ENCODE assay signal across 29 mouse cellular contexts in genomic region chr9:117088309-117088708, GRCm38 (mm10).
DNase-seq lines count a peak whose midpoint lies in the region; ATAC-seq and TF ChIP-seq lines count a peak whose summit lies in the region.
"Had no signal": no experiment of that assay in that cellular context is flagged by ENCODE, and none has a peak within 500 bp of the region (broad histone marks: within the 10 kb centered on the region; RNA-seq: fewer than 3 reads in every experiment).

No protein-coding gene starts in this region.

- no peak overlapping the region for H3K4me3 ChIP-seq in embryonic facial prominence, embryonic 12.5 days
- no peak overlapping the region for H3K4me3 ChIP-seq in embryonic facial prominence, embryonic 10.5 days
- no peak overlapping the region for H3K4me3 ChIP-seq in kidney, embryonic 15.5 days (replicated peaks)
- no peak overlapping the region for H3K4me3 ChIP-seq in thymus, adult 2 months (ENCODE audit: control insufficient read depth, insufficient read depth, low read length)
- H3K4me3 ChIP-seq: heart, adult 2 months; heart, embryonic 12.5 days; layer of hippocampus, adult 2 months; limb, embryonic 15.5 days; liver, embryonic 13.5 days; megakaryocyte, embryonic 14.5 days; midbrain, embryonic 12.5 days; stomach, embryonic 15.5 days had no signal

- no peak for ATAC-seq in embryonic facial prominence, embryonic 12.5 days (ENCODE audit: insufficient number of reproducible peaks, insufficient read depth, low FRiP score, low TSS enrichment)
- no peak for ATAC-seq in kidney, embryonic 15.5 days (replicated peaks; ENCODE audit: low FRiP score)
- ATAC-seq: forebrain, embryonic 14.5 days; inflammation-experienced regulatory T-cells, adult 6 months; lung, postnatal 0 days had no signal

- no peak for TF ChIP-seq CTCF in thymus, adult 2 months (IDR thresholded peaks at IDR 0.05; ENCODE audit: borderline replicate concordance, control insufficient read depth, extremely low read depth, insufficient read depth, low read length, poor library complexity)

- H3K9me3 ChIP-seq in embryonic facial prominence, embryonic 12.5 days, result no peaks in the 10 kb centered on the region; the same call in 1 of the 2 replicates
- no peaks in the 10 kb centered on the region for H3K9me3 ChIP-seq in embryonic facial prominence, embryonic 10.5 days
- H3K9me3 ChIP-seq in kidney, embryonic 15.5 days (replicated peaks), result no peaks in the 10 kb centered on the region
- H3K9me3 ChIP-seq: heart, embryonic 12.5 days; limb, embryonic 15.5 days; liver, embryonic 13.5 days; midbrain, embryonic 12.5 days; stomach, embryonic 15.5 days had no signal

- no peak overlapping the region for H3K9ac ChIP-seq in embryonic facial prominence, embryonic 12.5 days
- no peak overlapping the region for H3K9ac ChIP-seq in kidney, embryonic 15.5 days
- H3K9ac ChIP-seq: heart, embryonic 12.5 days; limb, embryonic 15.5 days; liver, embryonic 13.5 days; midbrain, embryonic 12.5 days; stomach, embryonic 15.5 days had no signal

- no peak for DNase-seq in embryonic facial prominence, embryonic 10.5 days (ENCODE audit: low spot score)
- DNase-seq in kidney, postnatal 4 days, result no peak
- peak; percentile 95 for DNase-seq in Muller cell, postnatal 12 days (ENCODE audit: inconsistent ontology term)
- peak; percentile 56 for DNase-seq in fat pad, adult 2 months (ENCODE audit: extremely low read depth, low read depth, low spot score)
- DNase-seq in thymus, adult 2 months, result no peak
- DNase-seq: adrenal gland, adult 8-10 months; cerebellum, adult 8-10 months; cerebellum, postnatal 25 days; gastrocnemius, postnatal 25 days; heart, adult 2 months; kidney, adult 11 months; kidney, postnatal 25 days; liver, embryonic 13.5 days; lung, adult 18-20 months; lung, postnatal 4 days; right cerebral cortex, postnatal 14 days; thymus, postnatal 14 days had no signal

- peaks cover 17% of the 10 kb centered on the region; the same call in 1 of the 2 replicates for H3K4me1 ChIP-seq in embryonic facial prominence, embryonic 12.5 days
- H3K4me1 ChIP-seq in embryonic facial prominence, embryonic 10.5 days, result peaks cover 10% of the 10 kb centered on the region
- peaks cover 9% of the 10 kb centered on the region; the same call in 1 of the 2 replicates for H3K4me1 ChIP-seq in kidney, embryonic 15.5 days
- no peaks in the 10 kb centered on the region for H3K4me1 ChIP-seq in thymus, adult 2 months (replicated peaks; ENCODE audit: control insufficient read depth, insufficient read depth, low read length)
- H3K4me1 ChIP-seq: heart, embryonic 12.5 days; limb, embryonic 15.5 days; liver, embryonic 13.5 days; megakaryocyte, embryonic 14.5 days; midbrain, embryonic 12.5 days; stomach, embryonic 15.5 days had no signal

- TF ChIP-seq POLR2A in thymus, adult 2 months (IDR thresholded peaks at IDR 0.05; ENCODE audit: control insufficient read depth, extremely low read depth, insufficient read depth, low read length, poor library complexity), result no peak

- no peaks in the 10 kb centered on the region for H3K27me3 ChIP-seq in embryonic facial prominence, embryonic 12.5 days
- H3K27me3 ChIP-seq in embryonic facial prominence, embryonic 10.5 days (replicated peaks; ENCODE audit: low read depth, poor library complexity, severe bottlenecking), result no peaks in the 10 kb centered on the region
- H3K27me3 ChIP-seq in kidney, embryonic 15.5 days, result no peaks in the 10 kb centered on the region
- no peaks in the 10 kb centered on the region for H3K27me3 ChIP-seq in thymus, adult 2 months (ENCODE audit: control insufficient read depth, insufficient read depth, low read length)
- H3K27me3 ChIP-seq: CH12.LX; heart, embryonic 12.5 days; limb, embryonic 15.5 days; liver, embryonic 13.5 days; megakaryocyte, embryonic 14.5 days; midbrain, embryonic 12.5 days; stomach, embryonic 15.5 days had no signal

- 0 out of 2 replicates have a peak, but pooled peaks cover 5% of the 10 kb centered on the region for H3K36me3 ChIP-seq in embryonic facial prominence, embryonic 12.5 days
- H3K36me3 ChIP-seq in embryonic facial prominence, embryonic 10.5 days (replicated peaks), result peaks cover 3% of the 10 kb centered on the region; the same call in 1 of the 2 replicates
- H3K36me3 ChIP-seq in kidney, embryonic 15.5 days, result peaks cover 7% of the 10 kb centered on the region; the same call in 1 of the 2 replicates
- no peaks in the 10 kb centered on the region for H3K36me3 ChIP-seq in thymus, adult 2 months (ENCODE audit: control insufficient read depth, insufficient read depth, low read length)
- H3K36me3 ChIP-seq: heart, embryonic 12.5 days; limb, embryonic 15.5 days; liver, embryonic 13.5 days; midbrain, embryonic 12.5 days; stomach, embryonic 15.5 days had no signal

- peak overlapping the region; percentile 46; the same call in 1 of the 2 replicates for H3K27ac ChIP-seq in embryonic facial prominence, embryonic 12.5 days
- no peak overlapping the region for H3K27ac ChIP-seq in embryonic facial prominence, embryonic 10.5 days (replicated peaks)
- H3K27ac ChIP-seq in kidney, embryonic 15.5 days, result 0 out of 2 replicates have a peak overlapping the region, but pooled peaks have one; percentile 6
- H3K27ac ChIP-seq in thymus, adult 2 months (ENCODE audit: control insufficient read depth, insufficient read depth, low read length), result no peak overlapping the region
- H3K27ac ChIP-seq: heart, adult 2 months; layer of hippocampus, adult 2 months; limb, embryonic 15.5 days; liver, embryonic 13.5 days; midbrain, embryonic 12.5 days; stomach, embryonic 15.5 days had no signal

- no peak overlapping the region for H3K4me2 ChIP-seq in embryonic facial prominence, embryonic 12.5 days (replicated peaks)
- H3K4me2 ChIP-seq in kidney, embryonic 15.5 days, result no peak overlapping the region
- H3K4me2 ChIP-seq: heart, embryonic 12.5 days; limb, embryonic 15.5 days; liver, embryonic 13.5 days; midbrain, embryonic 12.5 days; stomach, embryonic 15.5 days had no signal

- 74% methylated on average over 6 of the region's 6 CpGs for WGBS in embryonic facial prominence, embryonic 12.5 days
- 73% methylated on average over 6 of the region's 6 CpGs for WGBS in embryonic facial prominence, embryonic 10.5 days
- 85% methylated on average over 6 of the region's 6 CpGs for WGBS in kidney, embryonic 15.5 days
- WGBS in thymus, adult 2 months, result 96% methylated on average over 6 of the region's 6 CpGs

Comparison
In these comparisons a context has a peak if more than half of its experiments do, and no peak if none do; other contexts are left out.
1. H3K27ac ChIP-seq: peak in embryonic facial prominence, embryonic 12.5 days (single experiment) and kidney, embryonic 15.5 days (single experiment); none in embryonic facial prominence, embryonic 10.5 days (single experiment) and thymus, adult 2 months (single experiment).
2. DNase-seq: peak in Muller cell, postnatal 12 days (single experiment) and fat pad, adult 2 months (single experiment); none in embryonic facial prominence, embryonic 10.5 days (single experiment), kidney, postnatal 4 days (0 of 2) and thymus, adult 2 months (single experiment).